Mouse (Mus musculus) left cerebral cortex, postnatal 10 days (tissue): ENCODE results near the gene D630045J12Rik. TPM values are rescaled to one million over a fixed set of nuclear protein-coding genes. Genes with fewer than 3 reads are reported as not detected.
A peak's percentile ranks its signal among the peaks of the same experiment; 100 is the strongest.

Source experiments
- DNase-seq, 2 experiments: peaks; one replicate each; pipeline ENCODE4 v3.0.0; 2021 to 2022; ENCODE audit warnings: low spot score in 2 of 2, mixed read lengths in 1 of 2; ENCODE audit errors: extremely low spot score in 1 of 2
- intact Hi-C: fragments of 180-260 bp; cut with DNase I; formaldehyde crosslinking; loops from one replicate; pipeline ENCODE4 v1.15.1; 2025
- total RNA-seq, 2 experiments: library from RNA; stranded (reverse); gene quantifications; 2 replicates each; pipeline ENCODE4 v1.2.3; 2021

The D630045J12Rik gene
- total RNA-seq: 10 to 100 TPM; 36.6 to 37.1 TPM

DNA sequence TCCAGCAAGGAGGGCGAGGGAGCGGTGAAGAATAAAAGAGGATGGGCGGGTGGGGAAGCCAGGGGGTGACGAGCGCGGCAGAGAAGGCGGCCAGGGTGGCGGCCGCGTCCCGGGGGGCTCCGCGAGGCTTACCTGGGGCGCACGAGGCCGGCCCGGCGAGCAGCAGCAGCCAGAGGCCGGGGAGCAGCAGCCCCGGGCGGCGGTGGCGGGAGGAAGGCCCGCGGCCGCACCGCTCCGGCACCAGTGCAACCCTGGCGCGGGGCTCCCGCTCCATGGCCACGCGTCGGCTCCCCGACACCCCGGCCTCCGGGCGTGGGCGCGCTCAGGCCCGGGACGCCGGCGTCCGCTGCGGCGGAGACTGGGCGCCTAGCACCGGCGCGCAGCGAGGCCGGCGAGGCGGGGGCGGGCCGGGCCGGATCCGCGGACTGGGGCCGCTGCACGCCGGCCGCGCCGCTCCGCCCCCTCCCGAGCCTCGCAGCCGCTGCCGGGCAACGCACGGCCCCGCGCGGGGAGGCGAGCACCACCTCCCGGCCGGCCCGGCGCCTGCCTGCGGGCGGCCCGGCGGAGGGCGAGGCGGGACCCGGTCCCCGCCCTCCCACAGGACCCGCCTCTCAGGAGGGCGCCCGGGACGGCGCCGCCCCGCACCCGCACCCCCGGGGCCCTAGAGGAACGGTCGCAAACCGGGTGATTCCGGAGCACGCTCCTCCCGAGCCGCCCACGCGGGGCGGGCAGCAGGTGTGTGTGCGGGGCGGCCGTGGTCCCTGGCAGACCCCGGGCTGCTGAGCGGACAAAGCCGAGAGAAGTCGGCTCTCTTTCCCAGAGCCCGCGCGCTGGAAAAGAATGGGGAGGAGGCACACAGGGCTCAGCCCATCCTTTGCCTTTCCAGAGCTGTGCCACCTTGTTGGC is at the start of gene D630045J12Rik:
Gene D630045J12Rik (minus strand): TSS at position 274 of the 906 bp plus-strand sequence.
- intact Hi-C loops: loop anchor here (5.0 kb wide), 2 partner anchors 57 to 92 kb away; no protein-coding TSS in a partner anchor

DNA sequence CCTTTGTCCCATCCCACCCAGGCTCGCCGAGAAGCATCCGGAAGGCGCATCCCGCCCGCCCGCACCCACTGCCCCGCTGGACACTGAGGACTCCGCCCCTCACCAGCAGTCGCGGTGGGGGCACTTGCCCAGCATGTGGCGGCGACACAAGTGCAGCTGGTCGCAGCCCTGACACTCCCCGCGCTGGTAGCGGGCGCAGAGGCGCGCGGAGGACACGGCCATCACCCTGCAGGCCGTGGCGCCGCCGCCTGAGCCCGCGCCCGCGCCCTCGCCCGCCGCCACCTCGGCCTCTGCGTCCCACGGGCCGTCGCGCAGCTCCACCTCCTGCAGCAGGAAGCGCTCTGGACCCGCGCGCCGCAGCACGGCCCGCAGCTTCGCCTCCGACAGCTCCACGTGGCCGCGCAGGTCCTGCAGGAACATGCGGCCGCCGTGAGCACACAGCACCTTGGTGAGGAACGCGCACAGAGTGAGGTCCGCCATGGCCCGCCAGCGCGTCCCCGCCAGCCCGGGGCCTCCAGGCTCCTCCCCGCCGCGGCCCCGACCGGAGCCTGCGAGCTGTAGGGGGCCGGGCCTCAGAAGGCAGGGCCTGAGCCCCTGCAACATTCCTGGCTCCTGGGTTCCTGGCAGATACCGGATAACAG is 45.1 kb upstream of the D630045J12Rik start, which contains the start of gene Zc3hav1l:
Gene Zc3hav1l (minus strand): TSS at position 499 of the 641 bp plus-strand sequence.
- DNase-seq: peak; percentile 37 to 84
- intact Hi-C loops: no loop called here

More for the DNA sequence above, at the start of gene D630045J12Rik:
- peak in 1 of 2 experiments; percentile 85 for DNase-seq

DNA sequence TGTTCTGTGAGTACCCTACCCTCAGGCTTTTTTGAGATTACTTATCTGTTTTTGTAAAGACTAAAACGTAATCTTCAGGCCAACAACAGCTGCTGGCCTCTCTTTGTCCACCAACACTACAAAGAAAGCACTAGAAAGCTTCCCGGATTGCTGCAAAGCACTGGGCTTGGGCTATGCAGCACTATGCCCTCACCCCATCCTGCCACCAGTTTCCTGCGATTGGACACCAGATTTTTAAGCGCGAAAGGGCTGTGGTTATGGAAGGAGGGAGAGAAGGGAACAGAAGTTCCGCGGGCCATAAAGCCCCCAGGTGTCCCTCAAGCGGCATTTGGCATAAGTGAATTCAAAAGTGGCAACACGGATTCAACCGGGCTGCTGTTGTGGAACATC is 44.4 kb upstream of the D630045J12Rik start:
- no peak for DNase-seq
- intact Hi-C loops: no loop called here

DNA sequence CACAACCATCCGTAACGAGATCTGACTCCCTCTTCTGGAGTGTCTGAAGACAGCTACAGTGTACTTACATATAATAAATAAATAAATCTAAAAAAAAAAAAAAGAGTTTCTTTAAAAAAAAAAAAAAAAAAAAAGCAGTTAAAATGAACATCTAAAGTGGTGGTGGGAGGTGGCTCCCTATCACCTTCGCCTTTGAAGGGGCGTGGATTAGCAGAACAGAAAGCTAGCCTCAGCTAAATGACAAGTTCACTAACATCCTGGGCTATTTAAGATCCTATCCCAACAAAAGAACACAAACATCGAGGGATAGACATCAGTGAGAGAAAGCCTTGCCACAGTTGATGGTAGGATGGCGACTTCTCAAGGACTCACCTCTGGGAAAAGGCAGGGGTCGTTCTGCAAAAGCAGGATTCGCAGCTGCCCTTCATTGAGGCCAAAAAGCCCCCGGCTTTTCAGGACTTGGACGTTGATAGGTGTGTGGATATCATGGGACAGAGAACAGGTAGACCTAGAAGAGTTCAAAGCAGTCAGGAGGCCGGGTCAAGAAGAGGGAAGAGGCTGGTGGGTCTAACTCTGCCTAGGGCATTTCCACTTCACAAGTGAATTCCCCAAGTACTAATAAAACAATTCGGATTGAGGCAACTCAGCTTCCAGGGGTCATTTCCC is 43.9 kb upstream of the D630045J12Rik start:
- no peak for DNase-seq
- intact Hi-C loops: no loop called here

DNA sequence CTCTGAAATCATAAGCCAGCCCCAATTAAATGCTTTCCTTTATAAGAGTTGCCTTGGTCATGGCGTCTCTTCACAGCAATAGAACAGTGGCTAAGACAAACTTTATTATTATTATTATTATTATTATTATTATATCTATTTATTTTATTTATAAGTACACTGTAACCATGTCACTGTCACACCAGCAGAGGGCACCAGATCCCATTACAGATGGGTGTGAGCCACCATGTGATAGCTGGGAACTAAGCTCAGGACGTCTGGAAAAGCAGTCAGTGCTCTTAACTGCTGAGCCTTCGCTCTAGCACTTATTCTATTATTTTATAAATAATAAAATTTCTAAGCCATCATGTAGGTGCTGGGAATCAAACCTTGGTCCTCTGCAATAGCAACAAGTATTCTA is 39.9 kb upstream of the D630045J12Rik start:
- intact Hi-C loops: no loop called here
- DNase-seq: no peak

DNA sequence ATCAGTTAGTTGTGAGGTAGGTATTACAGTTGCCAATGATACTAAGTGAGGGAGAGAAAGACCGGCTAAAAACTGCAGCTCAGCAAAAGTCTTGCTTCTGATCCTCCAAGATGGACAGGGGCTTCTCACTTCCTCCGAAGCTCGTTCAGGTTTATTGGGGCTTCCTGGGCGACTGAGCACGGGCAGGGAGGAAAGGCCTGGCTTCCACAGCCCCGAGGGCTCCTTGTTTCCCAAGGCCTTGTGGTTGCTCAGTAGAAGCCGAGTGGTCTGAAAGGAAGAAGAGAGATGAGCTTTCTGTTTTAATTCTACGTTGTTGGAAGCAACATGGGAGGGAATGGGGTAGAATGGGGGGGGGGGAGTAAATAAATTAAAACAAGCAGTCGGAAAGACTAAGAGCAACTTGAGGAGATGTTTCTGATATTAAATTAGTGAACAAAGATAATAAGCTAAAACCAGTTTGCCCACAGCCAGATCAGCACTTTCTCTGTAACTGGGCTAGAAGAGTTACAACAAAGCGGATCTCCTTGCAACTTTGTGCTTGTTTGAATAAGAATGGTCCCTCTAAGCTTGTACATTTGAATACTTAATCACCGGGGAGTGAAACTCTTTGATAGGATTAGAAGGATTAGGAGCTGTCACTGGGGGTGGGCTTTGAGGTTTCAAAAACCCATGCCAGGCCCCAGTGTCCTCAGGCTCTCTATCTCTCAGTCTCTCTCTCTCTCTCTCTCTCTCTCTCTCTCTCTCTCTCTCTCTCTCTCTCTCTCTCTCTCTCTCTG is 39.2 kb upstream of the D630045J12Rik start:
- intact Hi-C loops: no loop called here
- no peak for DNase-seq

DNA sequence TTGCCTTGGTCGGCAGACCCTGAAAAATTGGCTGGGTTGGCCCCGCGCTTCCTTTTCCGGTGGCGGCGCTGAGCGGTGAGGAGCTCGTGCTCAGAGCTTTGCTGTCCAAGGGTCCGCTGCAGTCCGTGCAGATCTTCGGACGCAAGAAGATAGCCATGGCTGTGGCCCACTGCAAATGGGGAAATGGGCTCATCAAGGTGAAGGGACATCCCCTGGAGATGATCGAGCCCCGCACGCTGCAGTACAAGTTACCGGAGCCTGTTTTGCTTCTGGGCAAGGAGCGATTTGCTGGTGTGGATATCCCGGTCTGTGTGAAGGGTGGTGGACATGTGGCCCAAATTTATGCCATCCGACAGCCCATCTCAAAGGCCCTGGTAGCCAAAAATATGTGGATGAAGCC is 30.6 kb upstream of the D630045J12Rik start:
- DNase-seq: no peak
- intact Hi-C loops: no loop called here

DNA sequence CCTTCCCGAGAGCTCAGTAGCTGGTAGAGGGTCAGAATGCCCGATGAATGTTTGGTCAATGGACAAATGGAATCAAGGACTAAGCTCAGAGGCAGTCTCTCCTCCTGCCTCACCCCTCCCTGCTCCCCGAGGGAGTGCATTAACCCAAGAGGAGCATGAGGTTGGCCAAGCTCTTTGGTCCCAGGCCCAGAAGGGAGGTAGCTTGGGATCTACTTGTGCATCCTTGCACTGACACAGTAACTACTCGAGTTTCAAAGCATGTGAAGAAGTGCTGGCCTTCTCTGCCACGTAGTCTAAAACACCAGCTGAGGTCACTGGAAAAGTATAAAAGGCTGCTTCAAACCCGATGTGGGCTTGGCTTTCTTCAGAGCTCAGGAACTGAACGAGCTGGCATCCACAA is 10.7 kb upstream of the D630045J12Rik start:
- intact Hi-C loops: no loop called here
- no peak for DNase-seq

DNA sequence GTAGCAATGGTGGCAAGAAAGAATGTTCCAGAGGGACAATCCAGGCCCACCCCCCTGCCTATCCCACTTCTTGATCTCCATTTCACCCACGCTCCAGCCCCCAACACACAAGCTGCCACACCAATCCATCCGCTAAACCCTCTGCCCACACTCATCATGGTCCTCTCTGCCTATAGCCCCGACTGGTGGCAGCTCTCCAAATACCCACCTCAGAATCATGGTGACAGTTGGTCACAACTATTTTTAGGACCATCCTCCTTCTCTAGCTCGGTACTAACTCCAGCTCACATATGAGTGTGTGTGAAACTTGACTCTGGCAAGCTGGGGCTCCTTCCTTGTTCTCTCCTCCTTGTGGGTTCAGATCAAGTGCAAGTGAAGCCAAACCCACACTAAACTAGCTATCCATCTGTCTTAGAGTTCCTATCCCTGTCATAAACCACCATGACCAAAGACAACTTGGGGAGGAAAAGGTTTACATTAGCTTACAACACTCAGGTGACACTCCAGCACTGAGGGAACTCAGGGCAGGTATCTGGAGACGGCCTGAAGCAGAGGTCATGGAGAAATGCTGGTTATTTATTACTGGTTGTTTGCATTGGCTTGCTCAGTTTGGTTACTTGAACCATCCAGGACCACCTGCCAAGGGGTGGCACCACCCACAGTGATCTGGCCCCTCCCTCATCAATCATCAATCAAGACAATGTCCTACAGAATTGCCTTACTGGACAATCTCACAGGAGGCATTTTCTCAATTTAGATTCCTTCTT is 9.8 kb upstream of the D630045J12Rik start:
- DNase-seq: peak in 1 of 2 experiments; percentile 58
- intact Hi-C loops: no loop called here

DNA sequence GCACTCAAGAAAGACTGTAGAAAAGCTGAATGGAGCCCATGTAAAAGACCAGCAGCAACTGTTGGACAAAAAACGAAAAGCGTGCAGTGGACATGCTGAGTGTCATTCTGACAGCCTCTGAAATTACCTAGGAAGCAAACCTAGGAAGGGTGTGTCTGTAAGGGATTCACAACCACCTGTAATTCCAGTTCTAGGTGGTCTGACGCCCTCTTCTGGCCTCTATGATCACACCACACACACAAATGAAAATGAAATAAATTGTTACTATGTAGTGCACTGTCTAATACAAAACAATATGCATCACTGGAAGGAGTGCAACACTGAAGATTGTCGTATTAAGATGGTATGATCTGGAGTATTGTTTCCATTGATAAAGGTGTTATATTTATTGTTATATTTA is 8.1 kb upstream of the D630045J12Rik start:
- intact Hi-C loops: no loop called here
- DNase-seq: no peak

DNA sequence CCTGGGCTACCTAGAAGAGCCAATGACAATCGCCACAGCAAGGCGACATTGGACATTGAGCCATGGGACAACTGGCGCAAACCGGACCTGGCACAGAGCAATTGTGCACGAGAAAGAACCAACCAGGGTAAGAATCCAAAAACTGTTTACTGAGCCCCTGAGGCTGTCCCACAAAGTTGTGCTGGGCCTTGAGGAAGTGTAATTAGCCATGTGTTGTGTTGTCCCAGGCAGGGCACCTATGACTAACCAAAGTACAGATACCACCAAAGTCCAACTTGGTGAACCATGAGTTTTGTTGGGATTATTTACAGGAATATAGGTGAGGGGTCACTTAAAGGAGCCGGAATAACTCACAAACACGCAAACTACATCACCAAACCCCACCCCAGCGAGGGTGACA is 3.7 kb upstream of the D630045J12Rik start:
- intact Hi-C loops: no loop called here
- no peak for DNase-seq

DNA sequence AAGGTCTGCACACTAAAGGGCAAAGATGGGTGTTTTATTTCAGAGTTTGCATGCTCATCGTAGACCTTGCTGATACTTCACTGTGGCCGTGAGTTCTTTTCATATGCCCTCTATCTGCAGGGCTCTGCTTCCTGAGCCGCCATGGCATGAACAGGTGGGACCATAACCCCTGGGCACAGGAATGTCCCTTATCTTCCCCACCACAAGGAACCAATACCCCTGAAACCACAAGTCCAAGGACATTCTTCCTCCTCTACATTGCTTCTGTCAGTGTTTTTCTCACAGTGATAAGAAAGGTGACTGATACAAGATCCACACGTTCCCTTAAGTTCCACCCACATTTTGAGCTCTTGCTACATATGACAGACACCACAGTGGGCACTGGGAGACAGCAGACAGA is 3.0 kb upstream of the D630045J12Rik start:
- intact Hi-C loops: no loop called here
- no peak for DNase-seq

DNA sequence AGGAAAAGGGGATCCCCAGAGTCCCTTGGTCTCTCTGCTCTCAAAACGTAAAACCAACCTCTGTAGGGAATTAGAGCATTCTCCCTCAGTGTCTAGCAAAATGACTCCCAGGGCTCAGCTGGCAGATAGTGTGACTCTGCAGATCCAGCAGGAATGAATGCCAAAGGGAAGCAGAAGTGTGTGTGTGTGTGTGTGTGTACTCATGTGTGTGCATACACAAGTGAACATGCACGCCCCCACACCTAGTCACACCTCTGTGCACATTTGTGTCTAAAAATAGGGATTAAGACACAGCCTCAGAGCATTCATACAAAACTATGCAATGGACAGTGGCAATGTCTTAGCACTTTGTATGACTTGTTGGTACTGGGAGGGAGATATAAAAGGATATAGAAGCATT is 2.0 kb upstream of the D630045J12Rik start:
- DNase-seq: no peak
- intact Hi-C loops: no loop called here

DNA sequence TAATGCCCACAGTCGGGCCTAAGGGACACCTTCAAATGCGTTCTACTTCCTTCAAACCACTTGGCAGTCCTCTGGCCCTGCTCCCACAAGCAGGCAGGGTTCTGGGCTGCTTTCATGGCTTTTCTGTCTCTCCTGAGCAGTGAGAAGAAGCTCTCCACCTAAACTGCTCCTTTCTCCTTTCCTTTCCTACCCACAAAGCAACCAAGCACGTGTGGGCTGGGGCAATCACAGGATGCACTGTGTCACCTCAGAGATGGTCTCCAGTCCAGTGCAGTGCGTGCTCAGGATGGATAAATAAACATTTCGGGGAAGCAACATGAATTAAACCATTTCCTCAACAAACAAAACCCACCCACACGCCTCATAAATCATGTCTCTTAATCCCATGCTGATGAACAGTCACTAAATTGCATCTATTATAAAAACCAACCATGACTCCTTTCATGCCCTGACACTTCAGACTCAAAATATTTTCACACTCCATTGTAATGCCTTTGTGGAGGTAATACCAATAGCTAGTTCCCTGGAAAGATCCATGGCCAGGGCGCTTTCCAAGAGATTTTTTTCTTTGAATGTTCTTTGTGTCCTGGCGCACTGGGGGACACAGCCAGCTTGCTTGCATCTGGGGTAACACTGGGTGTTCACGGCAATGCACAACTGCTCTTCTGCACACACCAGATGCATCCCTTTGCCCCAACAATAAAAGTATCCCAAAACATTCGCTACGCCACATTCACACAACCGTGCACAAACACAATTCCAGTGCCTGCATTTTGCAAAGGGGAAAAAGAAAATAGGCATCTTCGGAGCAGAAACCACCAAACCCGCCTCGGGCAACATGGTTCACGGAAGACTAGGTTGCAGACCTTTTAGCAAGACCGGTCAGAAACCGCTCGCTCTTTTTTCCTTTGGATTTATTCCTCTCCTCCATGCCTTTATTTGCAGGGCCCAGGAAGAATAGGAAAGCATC is 758 bp downstream of the D630045J12Rik start:
- no peak for DNase-seq
- intact Hi-C loops: loop anchor here (5.0 kb wide), 2 partner anchors 56 to 91 kb away; no protein-coding TSS in a partner anchor

DNA sequence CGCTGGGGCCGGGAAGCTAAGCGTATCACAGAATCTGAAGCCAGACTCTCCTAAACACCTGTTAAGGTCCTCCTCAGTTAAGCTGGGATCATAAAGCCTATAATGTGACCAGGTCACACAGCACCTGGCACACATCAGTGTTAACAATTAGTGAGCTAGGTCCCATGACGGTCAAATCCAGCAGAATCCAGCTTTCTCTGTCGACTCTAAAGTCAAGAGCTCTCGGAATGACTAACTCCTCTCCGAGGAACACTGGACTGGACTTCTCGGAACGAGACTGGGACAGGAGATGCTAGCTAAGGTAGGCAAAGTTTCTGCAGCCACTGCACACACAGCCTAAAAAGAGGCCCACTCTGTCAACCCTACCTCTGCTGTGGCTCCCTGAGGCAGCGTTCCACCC is 1.7 kb downstream of the D630045J12Rik start:
- no peak for DNase-seq
- intact Hi-C loops: loop anchor here (5.0 kb wide), 2 partner anchors 55 to 90 kb away; no protein-coding TSS in a partner anchor

DNA sequence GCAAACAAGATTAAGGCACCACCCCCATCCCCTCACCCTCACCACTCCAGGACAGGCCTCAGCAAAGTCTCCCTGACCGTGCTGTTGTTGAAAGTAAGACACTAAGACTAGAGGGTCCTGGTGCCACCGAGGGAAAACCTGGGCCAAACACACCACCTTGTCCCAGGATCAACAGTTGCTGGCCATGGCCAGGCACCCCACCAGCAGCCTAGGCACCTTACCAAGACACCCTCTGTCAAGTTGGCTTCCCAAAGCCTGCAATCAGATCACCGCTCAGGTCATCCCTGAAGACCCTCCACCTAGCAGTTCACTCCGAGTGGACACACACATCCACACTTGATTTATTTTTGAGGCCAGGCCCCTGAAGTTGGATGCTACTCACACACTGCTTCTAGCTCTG is 2.3 kb downstream of the D630045J12Rik start:
- DNase-seq: no peak
- intact Hi-C loops: loop anchor here (5.0 kb wide), 2 partner anchors 54 to 89 kb away; no protein-coding TSS in a partner anchor

DNA sequence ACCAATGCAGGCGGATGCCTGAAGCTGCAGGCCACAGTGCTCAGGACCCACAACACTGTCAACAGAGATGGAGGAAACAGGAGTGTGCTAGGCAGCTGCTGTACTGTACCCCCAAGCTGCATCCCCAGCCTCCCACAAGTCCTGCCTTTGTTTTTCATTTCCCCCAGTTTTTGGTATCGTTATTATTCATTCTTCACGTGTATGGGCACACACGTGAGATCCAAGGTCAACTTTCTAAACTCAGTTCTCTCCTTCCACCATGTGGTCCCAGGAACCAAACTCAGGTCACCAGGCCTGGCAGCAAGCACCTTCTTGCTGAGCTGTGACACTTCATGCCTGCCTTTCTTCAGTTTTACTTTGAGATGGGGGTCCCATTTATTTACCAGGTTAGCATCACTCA is 6.4 kb downstream of the D630045J12Rik start:
- no peak for DNase-seq
- intact Hi-C loops: no loop called here
